Mouse (Mus musculus): ENCODE results near the gene Arhgef25. TPM values are rescaled to one million over a fixed set of nuclear protein-coding genes. Genes with fewer than 3 reads are reported as not detected.
"Not testable (repeated sequence)": the region's sequence is repeated elsewhere in the genome, so short reads cannot be mapped to it uniquely, and the experiment has no call there.

Arhgef25 gene
- polyA plus RNA-seq, 1 experiment from 2014 or later: 52.2 TPM

DNA sequence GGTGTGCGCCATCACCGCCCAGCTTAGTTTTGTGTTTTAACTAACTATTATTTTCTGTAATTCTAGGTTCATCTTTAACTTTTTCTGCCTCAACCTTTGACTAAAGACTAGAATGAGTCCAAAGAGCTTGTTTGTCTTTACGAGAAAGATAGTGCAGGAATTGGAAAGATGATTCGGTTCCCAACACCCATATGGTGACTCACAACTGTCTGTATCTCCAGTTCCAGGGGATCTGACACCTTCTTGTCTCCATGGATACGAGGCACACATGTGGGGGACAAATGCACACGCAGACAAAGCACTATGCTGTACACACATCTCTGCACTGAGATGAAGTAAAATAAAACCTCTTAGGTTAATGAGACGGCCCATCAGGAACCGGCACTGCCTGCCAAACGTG lies 29.8 kb downstream of the Arhgef25 start:
- Histone ChIP-seq H3K36me3 (no peaks in the 10 kb centered on the region), H3K9me3 (replicated peaks) (no peaks in the 10 kb centered on the region), H3K9ac (no peak overlapping the region), H3K27ac (no peak overlapping the region), H3K4me1 (no peaks in the 10 kb centered on the region), H3K27me3 (peaks cover 3% of the 10 kb centered on the region; the same call in 1 of the 2 replicates), H3K4me3 (no peak overlapping the region), H3K4me2 (replicated peaks) (no peak overlapping the region)
- ATAC-seq (ENCODE audit: low FRiP score): no peak
- WGBS: 84% methylated on average over 9 of the region's 9 CpGs

DNA sequence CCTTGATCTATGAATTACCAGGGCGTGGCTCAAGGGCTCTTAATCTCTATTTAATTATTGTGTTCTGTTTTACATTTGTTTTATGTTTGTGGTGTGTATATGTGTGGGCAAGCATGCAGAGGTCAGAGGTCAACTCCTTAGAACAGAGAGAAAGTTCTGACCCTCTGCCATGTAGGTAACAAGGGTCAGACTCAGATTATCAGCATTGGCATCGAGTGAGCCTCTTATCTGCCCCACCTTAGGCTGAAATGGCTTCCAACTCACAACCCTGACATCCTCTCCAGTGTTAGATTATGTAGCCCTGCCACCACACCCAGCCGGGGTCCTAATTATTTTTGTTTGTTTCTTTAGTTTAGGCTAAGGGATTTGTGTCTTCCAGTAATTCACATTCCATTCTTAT lies 31.4 kb downstream of the Arhgef25 start:
- no peak overlapping the region for H3K9ac ChIP-seq
- no peak for ATAC-seq (ENCODE audit: low FRiP score)

DNA sequence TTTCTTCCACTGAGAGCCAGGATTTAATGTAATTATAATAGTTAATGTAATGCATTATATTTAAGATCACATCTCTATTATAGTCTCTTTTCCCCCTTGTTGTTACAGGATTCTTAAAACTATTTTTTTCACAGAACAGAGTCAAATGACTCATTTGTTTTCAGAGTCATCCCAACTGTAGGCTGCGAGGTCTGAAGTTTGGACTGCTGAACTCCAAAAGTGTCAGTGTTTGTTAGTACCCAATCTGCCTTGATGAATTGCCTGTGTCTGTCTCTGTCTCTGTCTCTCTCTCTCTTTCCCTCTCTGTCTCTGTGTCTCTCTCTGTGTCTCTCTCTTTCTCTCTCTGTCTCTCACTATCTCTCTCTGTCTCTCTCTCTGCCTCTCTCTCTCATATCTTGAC lies 33.4 kb downstream of the Arhgef25 start:
- no peak overlapping the region for H3K27ac ChIP-seq
- no peak for ATAC-seq (ENCODE audit: low FRiP score)
- H3K4me2 ChIP-seq (replicated peaks): no peak overlapping the region
- no peaks in the 10 kb centered on the region for H3K4me1 ChIP-seq
- H3K9me3 ChIP-seq (replicated peaks): no peaks in the 10 kb centered on the region
- no peak overlapping the region for H3K4me3 ChIP-seq
- WGBS: 96% methylated on average over 1 of the region's 1 CpGs
- H3K9ac ChIP-seq: no peak overlapping the region
- H3K36me3 ChIP-seq: no peaks in the 10 kb centered on the region
- H3K27me3 ChIP-seq: peaks cover 2% of the 10 kb centered on the region; the same call in 1 of the 2 replicates

More for the DNA sequence above, 31.4 kb downstream of the Arhgef25 start:
- H3K27ac ChIP-seq: no peak overlapping the region
- 70% methylated on average over 3 of the region's 3 CpGs for WGBS
- H3K9me3 ChIP-seq (replicated peaks): no peaks in the 10 kb centered on the region
- peaks cover 2% of the 10 kb centered on the region; the same call in 1 of the 2 replicates for H3K27me3 ChIP-seq
- no peaks in the 10 kb centered on the region for H3K36me3 ChIP-seq
- no peak overlapping the region for H3K4me2 ChIP-seq (replicated peaks)
- no peaks in the 10 kb centered on the region for H3K4me1 ChIP-seq
- no peak overlapping the region for H3K4me3 ChIP-seq

DNA sequence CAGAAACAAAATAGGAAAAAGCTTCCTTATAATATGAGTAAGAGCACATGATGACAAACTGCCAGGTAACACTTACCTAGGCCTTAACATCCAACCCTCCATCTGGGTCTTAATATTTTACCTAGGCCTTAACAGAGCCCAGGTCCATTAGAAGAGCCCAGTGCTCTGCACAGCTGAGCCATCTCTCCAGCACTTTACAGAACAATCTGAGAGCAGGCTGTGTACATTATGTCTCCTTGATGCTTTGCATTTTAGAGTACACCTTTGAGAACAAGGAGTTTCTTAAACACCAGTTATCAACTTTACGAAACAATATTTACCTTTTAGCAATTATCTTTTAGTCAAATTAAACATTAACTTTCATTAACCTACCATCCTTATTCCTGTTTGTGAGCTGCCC lies 33.8 kb downstream of the Arhgef25 start:
- Histone ChIP-seq H3K9me3 (replicated peaks) (no peaks in the 10 kb centered on the region), H3K4me2 (replicated peaks) (no peak overlapping the region), H3K27ac (no peak overlapping the region), H3K27me3 (peaks cover 2% of the 10 kb centered on the region; the same call in 1 of the 2 replicates), H3K4me1 (no peaks in the 10 kb centered on the region), H3K4me3 (no peak overlapping the region), H3K9ac (no peak overlapping the region), H3K36me3 (no peaks in the 10 kb centered on the region)
- 100% methylated on average over 1 of the region's 1 CpGs for WGBS
- ATAC-seq (ENCODE audit: low FRiP score): no peak

DNA sequence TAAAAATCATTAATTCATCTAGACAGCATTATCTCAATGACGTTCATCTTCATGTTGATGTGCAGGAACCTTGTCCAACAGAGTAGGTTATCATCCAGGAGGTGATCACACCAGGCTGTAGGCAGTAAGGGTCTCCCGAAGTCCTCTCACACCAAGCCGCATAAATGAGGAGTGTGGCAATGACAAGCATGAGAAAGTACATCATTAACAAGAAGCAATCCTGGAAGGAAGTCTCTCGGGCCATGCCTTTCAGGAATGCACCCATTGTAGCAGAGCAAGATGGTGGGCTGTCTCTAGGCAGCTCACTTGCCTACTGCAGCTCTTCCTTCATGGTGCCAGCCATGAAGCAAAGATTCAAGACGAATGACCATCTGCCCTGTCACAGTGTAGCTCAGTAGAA lies 35.2 kb downstream of the Arhgef25 start:
- Histone ChIP-seq H3K4me3 (no peak overlapping the region), H3K4me1 (no peaks in the 10 kb centered on the region), H3K4me2 (replicated peaks) (no peak overlapping the region), H3K27me3 (peaks cover 2% of the 10 kb centered on the region; the same call in 1 of the 2 replicates), H3K9me3 (replicated peaks) (no peaks in the 10 kb centered on the region), H3K36me3 (no peaks in the 10 kb centered on the region), H3K27ac (no peak overlapping the region), H3K9ac (no peak overlapping the region)
- WGBS: 88% methylated on average over 5 of the region's 5 CpGs
- ATAC-seq (ENCODE audit: low FRiP score): no peak

DNA sequence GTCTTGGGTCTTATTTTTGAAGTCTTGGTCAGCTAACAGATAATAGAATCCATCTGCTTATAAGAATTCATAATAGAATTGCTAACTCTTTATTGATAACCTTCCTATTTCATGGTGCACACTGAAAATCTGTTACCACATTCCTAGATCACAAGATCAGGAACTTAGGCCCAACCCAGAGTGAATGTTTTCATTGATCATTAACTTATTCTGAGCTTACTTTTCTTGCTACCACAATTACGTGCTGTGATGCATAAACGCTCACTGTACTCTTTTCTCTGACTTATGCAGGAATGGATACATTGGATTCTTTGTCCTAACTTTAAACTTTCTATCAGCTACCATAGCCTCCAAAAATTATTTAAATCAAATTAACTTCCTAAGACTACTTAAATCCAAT lies 35.6 kb downstream of the Arhgef25 start:
- WGBS: 92% methylated on average over 2 of the region's 2 CpGs
- H3K9me3 ChIP-seq (replicated peaks): no peaks in the 10 kb centered on the region
- H3K27me3 ChIP-seq: peaks cover 2% of the 10 kb centered on the region; the same call in 1 of the 2 replicates
- no peaks in the 10 kb centered on the region for H3K4me1 ChIP-seq
- no peaks in the 10 kb centered on the region for H3K36me3 ChIP-seq
- no peak overlapping the region for H3K4me2 ChIP-seq (replicated peaks)
- H3K27ac ChIP-seq: no peak overlapping the region
- no peak for ATAC-seq (ENCODE audit: low FRiP score)
- H3K9ac ChIP-seq: no peak overlapping the region
- H3K4me3 ChIP-seq: no peak overlapping the region

DNA sequence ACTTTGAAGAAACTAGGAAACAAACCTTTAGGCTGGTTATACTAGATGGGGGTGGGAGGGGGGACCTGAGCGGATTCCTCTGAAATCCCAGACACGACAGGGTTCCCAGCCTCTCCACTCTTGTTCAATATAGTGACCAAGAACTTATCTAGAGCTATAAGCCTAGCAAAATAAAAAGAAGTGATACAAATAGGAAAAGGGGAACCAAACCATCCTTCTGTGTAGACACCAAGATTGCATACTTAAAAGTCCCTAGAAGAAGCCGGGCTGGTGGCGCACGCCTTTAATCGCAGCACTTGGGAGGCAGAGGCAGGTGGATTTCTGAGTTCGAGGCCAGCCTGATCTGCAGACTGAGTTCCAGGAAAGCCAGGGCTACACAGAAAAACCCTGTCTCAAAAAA lies 36.6 kb downstream of the Arhgef25 start:
- no peak overlapping the region for H3K4me2 ChIP-seq (replicated peaks)
- no peaks in the 10 kb centered on the region for H3K9me3 ChIP-seq (replicated peaks)
- no peak overlapping the region for H3K27ac ChIP-seq
- no peak overlapping the region for H3K4me3 ChIP-seq
- no peak for ATAC-seq (ENCODE audit: low FRiP score)
- WGBS: 93% methylated on average over 7 of the region's 7 CpGs
- H3K4me1 ChIP-seq: no peaks in the 10 kb centered on the region
- H3K27me3 ChIP-seq: peaks cover 2% of the 10 kb centered on the region; the same call in 1 of the 2 replicates
- no peak overlapping the region for H3K9ac ChIP-seq
- no peaks in the 10 kb centered on the region for H3K36me3 ChIP-seq

DNA sequence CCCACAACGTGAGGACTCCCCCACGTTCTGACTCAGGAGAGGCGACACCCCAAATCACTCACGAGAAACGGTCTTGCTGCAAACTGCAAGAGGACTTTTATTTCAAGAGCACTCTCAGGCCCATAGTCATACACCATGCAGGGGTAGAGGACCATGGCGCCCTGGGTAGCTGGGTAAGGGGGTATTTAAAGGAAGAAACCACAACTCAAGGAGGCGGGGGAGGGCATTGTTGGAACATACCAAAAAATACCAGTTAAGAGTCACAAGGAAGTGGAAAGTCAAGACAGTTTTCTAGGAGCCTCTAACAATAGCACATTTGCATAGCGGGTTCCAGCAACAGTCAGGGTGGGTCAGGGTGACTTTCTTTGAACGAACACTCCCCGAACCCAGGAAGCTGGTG lies 37.3 kb downstream of the Arhgef25 start:
- WGBS: 85% methylated on average over 10 of the region's 10 CpGs
- H3K4me3 ChIP-seq; H3K27me3 ChIP-seq; H3K36me3 ChIP-seq; H3K9me3 ChIP-seq (replicated peaks); H3K9ac ChIP-seq; ATAC-seq (ENCODE audit: low FRiP score); H3K27ac ChIP-seq; H3K4me1 ChIP-seq; H3K4me2 ChIP-seq (replicated peaks): not testable (repeated sequence)

DNA sequence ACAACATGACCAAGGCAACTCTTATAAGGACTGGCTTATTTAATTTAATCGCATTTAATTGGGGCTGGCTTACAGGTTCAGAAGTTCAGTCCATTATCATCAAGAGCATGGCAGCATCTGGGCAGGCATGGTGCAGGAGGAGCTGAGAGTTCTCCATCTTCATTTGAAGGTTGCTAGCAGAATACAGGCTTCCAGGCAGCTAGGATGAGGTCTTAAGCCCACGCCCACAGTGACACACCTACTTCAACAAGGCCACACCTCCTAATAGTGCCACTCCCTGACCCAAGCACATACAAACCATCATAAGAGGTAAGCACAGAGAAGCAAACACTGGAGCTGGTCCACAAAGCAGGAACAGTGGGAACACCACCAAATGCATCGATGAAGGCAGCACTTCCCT lies 38.6 kb downstream of the Arhgef25 start:
- H3K9me3 ChIP-seq (replicated peaks); H3K4me3 ChIP-seq; H3K27me3 ChIP-seq; H3K27ac ChIP-seq; ATAC-seq (ENCODE audit: low FRiP score); H3K36me3 ChIP-seq; H3K4me1 ChIP-seq; H3K9ac ChIP-seq; H3K4me2 ChIP-seq (replicated peaks): not testable (repeated sequence)
- WGBS: 89% methylated on average over 3 of the region's 3 CpGs

DNA sequence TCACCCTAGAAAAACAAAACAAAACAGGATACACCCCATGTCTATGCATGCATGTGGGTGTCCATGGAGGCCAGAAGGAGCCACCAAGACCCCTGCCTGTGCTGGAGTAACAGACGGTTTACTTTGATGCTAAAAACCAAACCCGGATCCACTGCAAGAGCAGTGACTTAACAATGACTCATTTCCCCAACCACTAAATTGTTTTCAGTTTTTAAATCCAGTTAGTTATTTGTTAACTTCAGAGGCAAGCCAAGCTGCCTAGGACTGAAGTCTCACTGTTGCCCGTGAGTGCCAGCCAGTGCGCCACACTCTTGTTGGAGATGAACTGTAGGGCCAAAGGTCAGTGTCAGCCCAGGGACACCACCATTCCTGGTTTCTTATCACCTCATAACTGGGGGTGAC lies 39.4 kb downstream of the Arhgef25 start:
- no peak for ATAC-seq (ENCODE audit: low FRiP score)
- no peak overlapping the region for H3K4me2 ChIP-seq (replicated peaks)
- H3K27ac ChIP-seq: no peak overlapping the region
- no peaks in the 10 kb centered on the region for H3K9me3 ChIP-seq (replicated peaks)
- H3K4me3 ChIP-seq: no peak overlapping the region
- 81% methylated on average over 4 of the region's 4 CpGs for WGBS
- peaks cover 2% of the 10 kb centered on the region; the same call in 1 of the 2 replicates for H3K27me3 ChIP-seq
- no peak overlapping the region for H3K9ac ChIP-seq
- H3K36me3 ChIP-seq: no peaks in the 10 kb centered on the region
- H3K4me1 ChIP-seq: no peaks in the 10 kb centered on the region

DNA sequence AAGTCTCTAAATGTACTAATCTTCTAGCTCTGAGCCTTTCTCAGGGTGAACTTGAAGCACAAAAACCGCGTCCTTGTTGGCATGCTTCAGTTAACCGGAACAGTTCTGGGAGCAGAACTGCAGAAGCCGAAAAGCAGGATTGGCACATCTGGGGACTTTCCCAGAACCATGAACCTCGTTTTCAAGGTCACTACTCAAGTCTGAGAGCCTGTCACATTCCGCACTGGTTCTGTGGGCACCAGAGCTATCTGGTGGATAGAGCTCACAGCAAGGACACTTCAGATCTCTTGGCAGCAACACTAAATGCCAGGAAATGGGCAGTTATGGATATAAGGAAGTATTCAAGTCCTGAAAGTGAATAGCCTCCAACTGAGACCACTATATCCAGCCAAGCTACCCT lies 42.7 kb downstream of the Arhgef25 start:
- Histone ChIP-seq H3K4me2 (replicated peaks) (no peak overlapping the region), H3K36me3 (no peaks in the 10 kb centered on the region), H3K27me3 (no peaks in the 10 kb centered on the region), H3K4me1 (no peaks in the 10 kb centered on the region), H3K4me3 (no peak overlapping the region), H3K9me3 (replicated peaks) (peaks cover 3% of the 10 kb centered on the region; the same call in 1 of the 2 replicates), H3K9ac (no peak overlapping the region), H3K27ac (no peak overlapping the region)
- WGBS: 77% methylated on average over 6 of the region's 6 CpGs
- ATAC-seq (ENCODE audit: low FRiP score): no peak

DNA sequence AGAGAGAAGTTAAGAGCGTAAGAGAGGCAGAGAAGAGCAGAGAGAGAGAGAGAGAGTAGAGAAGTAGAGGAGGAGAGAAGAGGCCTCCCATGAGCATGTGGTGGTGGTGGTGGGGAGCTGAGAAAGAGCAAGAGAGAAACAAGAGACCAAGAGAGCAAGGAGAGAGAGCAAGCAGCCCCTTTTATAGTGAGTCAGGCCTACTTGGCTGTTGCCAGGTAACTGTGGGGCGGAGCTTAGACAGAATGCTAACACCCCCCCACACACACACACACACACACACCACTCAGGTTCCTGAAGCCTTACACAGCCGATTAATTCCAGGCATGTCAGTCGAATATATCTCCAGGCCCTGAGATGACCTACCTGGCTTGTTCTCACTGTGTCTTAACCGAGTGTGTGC lies 44.6 kb downstream of the Arhgef25 start:
- ATAC-seq (ENCODE audit: low FRiP score): no peak
- Histone ChIP-seq H3K4me3 (no peak overlapping the region), H3K4me2 (replicated peaks) (no peak overlapping the region), H3K27ac (no peak overlapping the region), H3K27me3 (no peaks in the 10 kb centered on the region), H3K9me3 (replicated peaks) (peaks cover 3% of the 10 kb centered on the region; the same call in 1 of the 2 replicates), H3K4me1 (no peaks in the 10 kb centered on the region), H3K36me3 (no peaks in the 10 kb centered on the region), H3K9ac (no peak overlapping the region)
- 89% methylated on average over 5 of the region's 5 CpGs for WGBS

DNA sequence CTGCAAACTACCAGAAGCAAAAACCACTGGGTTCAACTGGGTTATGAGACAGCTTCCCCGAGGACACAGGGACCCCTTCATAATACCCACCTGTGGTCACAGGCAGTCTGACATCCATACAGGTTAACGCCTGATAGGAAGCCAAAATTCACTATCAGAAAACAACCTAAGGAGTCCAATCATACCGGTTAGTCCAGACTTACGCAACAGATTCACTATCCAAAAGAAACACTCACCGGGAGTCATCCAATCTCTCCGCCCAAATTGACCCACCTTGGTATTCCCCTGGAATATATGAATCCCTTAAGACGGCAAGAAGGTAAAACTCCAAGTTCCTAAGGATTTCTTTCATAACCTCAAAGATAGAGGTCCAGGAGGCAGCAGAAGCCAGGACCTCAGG lies 45.3 kb downstream of the Arhgef25 start:
- Histone ChIP-seq H3K4me1 (no peaks in the 10 kb centered on the region), H3K27me3 (no peaks in the 10 kb centered on the region)
- 91% methylated on average over 7 of the region's 7 CpGs for WGBS

More for the DNA sequence above, 45.3 kb downstream of the Arhgef25 start:
- Histone ChIP-seq H3K4me2 (replicated peaks) (no peak overlapping the region), H3K9ac (no peak overlapping the region), H3K36me3 (no peaks in the 10 kb centered on the region), H3K9me3 (replicated peaks) (peaks cover 3% of the 10 kb centered on the region; the same call in 1 of the 2 replicates), H3K27ac (no peak overlapping the region), H3K4me3 (no peak overlapping the region)
- ATAC-seq (ENCODE audit: low FRiP score): no peak

Measured in hindbrain, embryonic 12.5 days (tissue).